1 mouse cellular context compared by ENCODE assay signal in genomic region chr7:141096649-141097056, GRCm38 (mm10).
TF ChIP-seq lines count a peak whose summit lies in the region.

No protein-coding gene starts in this region.

TF ChIP-seq in MEL, 35 proteins besides CTCF, POLR2A, EP300 and RAD21:
- TF ChIP-seq MAX (IDR thresholded peaks at IDR 0.05; ENCODE audit: low read length) (no peak), ZKSCAN1 (IDR thresholded peaks at IDR 0.05; ENCODE audit: low read depth, low read length) (no peak), HCFC1 (IDR thresholded peaks at IDR 0.05; ENCODE audit: low read depth, low read length) (peak; percentile 76), ETS1 (IDR thresholded peaks at IDR 0.05; ENCODE audit: low read depth, low read length) (0 out of 2 replicates have a peak, but pooled peaks have one; percentile 6), E2F4 (IDR thresholded peaks at IDR 0.05; ENCODE audit: borderline replicate concordance, low read depth, low read length) (no peak), NELFE (IDR thresholded peaks at IDR 0.05; ENCODE audit: low read depth, low read length) (peak; percentile 59), SIN3A (IDR thresholded peaks at IDR 0.05; ENCODE audit: low read length) (peak; percentile 60), ZC3H11A (IDR thresholded peaks at IDR 0.05; ENCODE audit: low read depth, low read length) (peak; percentile 34), MAFK (IDR thresholded peaks at IDR 0.05; ENCODE audit: borderline replicate concordance, low read depth, low read length) (no peak), TBP (IDR thresholded peaks at IDR 0.05; ENCODE audit: low read depth, low read length) (0 out of 2 replicates have a peak, but pooled peaks have one; percentile 62), MEF2A (IDR thresholded peaks at IDR 0.05; ENCODE audit: extremely low read depth, insufficient replicate concordance, low read depth, low read length, poor library complexity, severe bottlenecking) (no peak), POLR2AphosphoS5 (IDR thresholded peaks at IDR 0.05; ENCODE audit: borderline replicate concordance, low read depth, low read length) (no peak), MAZ (IDR thresholded peaks at IDR 0.05; ENCODE audit: low read depth, low read length) (peak; percentile 74; the same call in 1 of the 2 replicates), SMC3 (IDR thresholded peaks at IDR 0.05; ENCODE audit: low read depth, low read length) (peak; percentile 29; the same call in 1 of the 2 replicates), ELF1 (IDR thresholded peaks at IDR 0.05; ENCODE audit: low read depth, low read length) (peak; percentile 81), POLR2AphosphoS2 (IDR thresholded peaks at IDR 0.05; ENCODE audit: low read length) (0 out of 2 replicates have a peak, but pooled peaks have one; percentile 36), MXI1 (IDR thresholded peaks at IDR 0.05; ENCODE audit: low read depth, low read length) (peak; percentile 55), ZMIZ1 (IDR thresholded peaks at IDR 0.05; ENCODE audit: low read depth, low read length) (peak; percentile 65; the same call in 1 of the 2 replicates)
